In the genomic region with DNA sequence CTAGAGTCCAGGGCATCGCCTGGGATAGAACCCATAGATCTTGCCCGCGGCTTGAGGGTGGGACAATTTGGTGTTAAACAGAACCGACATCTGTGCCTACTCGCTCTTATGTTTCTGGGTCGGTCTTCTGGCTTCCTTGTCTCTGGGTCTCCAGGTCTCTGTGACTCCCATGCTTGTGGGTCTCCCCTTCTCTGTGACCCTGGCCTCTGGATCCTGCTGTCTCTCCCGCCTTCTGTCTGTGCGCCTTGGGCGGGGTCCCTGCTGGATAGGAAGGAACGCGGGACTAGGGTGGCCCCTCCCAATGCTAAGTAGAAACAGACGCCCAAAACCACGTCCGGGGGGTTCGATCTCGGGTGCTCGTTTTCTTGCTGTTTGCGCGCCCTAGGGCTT, we compare ENCODE assay signal across 8 mouse cellular contexts. TPM values are rescaled to one million over a fixed set of nuclear protein-coding genes. Genes with fewer than 3 reads are reported as not detected.
DNase-seq lines count a peak whose midpoint lies in the region; ATAC-seq lines count a peak whose summit lies in the region.

No protein-coding gene starts in this region.

- no peaks in the 10 kb centered on the region for H3K9me3 ChIP-seq in embryonic facial prominence, embryonic 13.5 days
- no peaks in the 10 kb centered on the region for H3K9me3 ChIP-seq in liver, embryonic 11.5 days (ENCODE audit: control insufficient read depth, low read length)

- intact Hi-C loops in heart, postnatal 14 days (cut with DNase I) = no loop called here

- H3K4me3 ChIP-seq in embryonic facial prominence, embryonic 13.5 days = peak overlapping the region; percentile 53
- H3K4me3 ChIP-seq in liver, embryonic 11.5 days (ENCODE audit: low read depth, low read length) = peak overlapping the region; percentile 51

- ATAC-seq in embryonic facial prominence, embryonic 13.5 days (ENCODE audit: insufficient number of reproducible peaks, insufficient read depth, low FRiP score, low TSS enrichment, low read depth) = no peak
- no peak for ATAC-seq in liver, embryonic 11.5 days (replicated peaks; ENCODE audit: low FRiP score)

- H3K4me1 ChIP-seq in embryonic facial prominence, embryonic 13.5 days = peaks cover 38% of the 10 kb centered on the region
- H3K4me1 ChIP-seq in liver, embryonic 11.5 days (replicated peaks; ENCODE audit: control insufficient read depth, insufficient read depth, low read length) = peaks cover 40% of the 10 kb centered on the region

- H3K27me3 ChIP-seq in embryonic facial prominence, embryonic 13.5 days = peaks cover 44% of the 10 kb centered on the region
- H3K27me3 ChIP-seq in liver, embryonic 11.5 days (replicated peaks; ENCODE audit: control insufficient read depth, insufficient read depth, low read length) = peaks cover 12% of the 10 kb centered on the region

- H3K4me2 ChIP-seq in embryonic facial prominence, embryonic 13.5 days = peak overlapping the region; percentile 82
- H3K4me2 ChIP-seq in liver, embryonic 11.5 days = peak overlapping the region; percentile 77

- H3K9ac ChIP-seq in embryonic facial prominence, embryonic 13.5 days = peak overlapping the region; percentile 65
- peak overlapping the region; percentile 56 for H3K9ac ChIP-seq in liver, embryonic 11.5 days (ENCODE audit: low read depth, low read length)

- peak; percentile 32 for DNase-seq in adrenal gland, postnatal 10 days
- no peak for DNase-seq in adrenal gland, postnatal 25 days
- DNase-seq in heart, postnatal 14 days = peak; percentile 49 to 53
- DNase-seq in liver, embryonic 11.5 days (ENCODE audit: low spot score) = no peak
- DNase-seq in natural killer cell, adult 2 months (ENCODE audit: low spot score in 2 of 2) = peak; percentile 61 to 66
- no peak for DNase-seq in ovary, adult 18-20 months (ENCODE audit: low spot score)
- no peak for DNase-seq in right cerebral cortex, postnatal 36 days (ENCODE audit: low spot score in 2 of 2)

- WGBS in embryonic facial prominence, embryonic 13.5 days = 13% methylated on average over 19 of the region's 19 CpGs
- 13% methylated on average over 19 of the region's 19 CpGs for WGBS in liver, embryonic 11.5 days

- no peak overlapping the region for H3K27ac ChIP-seq in embryonic facial prominence, embryonic 13.5 days
- no peak overlapping the region for H3K27ac ChIP-seq in liver, embryonic 11.5 days (ENCODE audit: low read depth, low read length)

- no peaks in the 10 kb centered on the region for H3K36me3 ChIP-seq in embryonic facial prominence, embryonic 13.5 days
- no peaks in the 10 kb centered on the region for H3K36me3 ChIP-seq in liver, embryonic 11.5 days (ENCODE audit: control insufficient read depth, insufficient read depth, low read length)

RNA-seq across cellular contexts. Expression of gene Tedc1, which starts 4.0 kb away (rescaled TPM):
- 1 to 10 TPM; 3.1 to 5.4 TPM for total RNA-seq in adrenal gland, postnatal 10 days (2021)
- 1.4 and 2.5 TPM in 2 replicates for total RNA-seq in adrenal gland, postnatal 25 days (2021)
- polyA plus RNA-seq in embryonic facial prominence, embryonic 13.5 days (2015; fragmentation: Nextera tagmentation; extraction: Ambion mirVana) = 32.0 and 33.9 TPM in 2 replicates
- total RNA-seq in heart, postnatal 14 days (2021) = 1 to 10 TPM; 1.1 to 2.1 TPM
- 23.5 and 24.2 TPM in 2 replicates for polyA plus RNA-seq in liver, embryonic 11.5 days (2014; fragmentation: Nextera tagmentation; extraction: Ambion mirVana)

RNA-seq across cellular contexts. Expression of gene Crip1, which starts 6.2 kb away (rescaled TPM):
- total RNA-seq in adrenal gland, postnatal 10 days (2021) = 100 to 1,000 TPM; 151 to 176 TPM
- 28.9 and 30.2 TPM in 2 replicates for total RNA-seq in adrenal gland, postnatal 25 days (2021)
- polyA plus RNA-seq in embryonic facial prominence, embryonic 13.5 days (2015; fragmentation: Nextera tagmentation; extraction: Ambion mirVana) = 224 and 230 TPM in 2 replicates
- total RNA-seq in heart, postnatal 14 days (2021) = 100 to 1,000 TPM; 198 to 224 TPM
- polyA plus RNA-seq in liver, embryonic 11.5 days (2014; fragmentation: Nextera tagmentation; extraction: Ambion mirVana) = 148 and 150 TPM in 2 replicates

RNA-seq across cellular contexts. Expression of gene Crip2, which starts 12.2 kb away (rescaled TPM):
- total RNA-seq in adrenal gland, postnatal 10 days (2021) = 100 to 1,000 TPM; 184 to 199 TPM
- total RNA-seq in adrenal gland, postnatal 25 days (2021) = 65.9 and 69.0 TPM in 2 replicates
- 63.4 and 72.3 TPM in 2 replicates for polyA plus RNA-seq in embryonic facial prominence, embryonic 13.5 days (2015; fragmentation: Nextera tagmentation; extraction: Ambion mirVana)
- 1,000 to 10,000 TPM; 1,350 to 1,351 TPM for total RNA-seq in heart, postnatal 14 days (2021)
- polyA plus RNA-seq in liver, embryonic 11.5 days (2014; fragmentation: Nextera tagmentation; extraction: Ambion mirVana) = 80.6 and 86.9 TPM in 2 replicates

RNA-seq across cellular contexts. Expression of gene Tmem121, which starts 33.5 kb away (rescaled TPM):
- 1 to 10 TPM; 3.0 to 3.1 TPM for total RNA-seq in adrenal gland, postnatal 10 days (2021)
- total RNA-seq in adrenal gland, postnatal 25 days (2021) = 4.1 and 4.3 TPM in 2 replicates
- polyA plus RNA-seq in embryonic facial prominence, embryonic 13.5 days (2015; fragmentation: Nextera tagmentation; extraction: Ambion mirVana) = 16.6 and 18.0 TPM in 2 replicates
- total RNA-seq in heart, postnatal 14 days (2021) = under 1 TPM; 0.29 to 0.59 TPM
- polyA plus RNA-seq in liver, embryonic 11.5 days (2014; fragmentation: Nextera tagmentation; extraction: Ambion mirVana) = 1.1 and 2.0 TPM in 2 replicates

RNA-seq across cellular contexts. Expression of gene Mta1, which starts 54.2 kb away (rescaled TPM):
- 10 to 100 TPM; 78.1 to 85.9 TPM for total RNA-seq in adrenal gland, postnatal 10 days (2021)
- total RNA-seq in adrenal gland, postnatal 25 days (2021) = 104 and 109 TPM in 2 replicates
- 18.5 and 18.6 TPM in 2 replicates for polyA plus RNA-seq in embryonic facial prominence, embryonic 13.5 days (2015; fragmentation: Nextera tagmentation; extraction: Ambion mirVana)
- total RNA-seq in heart, postnatal 14 days (2021) = 10 to 100 TPM; 45.1 to 46.8 TPM
- 17.7 and 19.2 TPM in 2 replicates for polyA plus RNA-seq in liver, embryonic 11.5 days (2014; fragmentation: Nextera tagmentation; extraction: Ambion mirVana)

Comparison
In these comparisons a context has a peak if more than half of its experiments do, and no peak if none do; other contexts are left out.
1. DNase-seq: peak in adrenal gland, postnatal 10 days (single experiment), heart, postnatal 14 days (2 of 2) and natural killer cell, adult 2 months (2 of 2); none in adrenal gland, postnatal 25 days (single experiment), liver, embryonic 11.5 days (single experiment), ovary, adult 18-20 months (single experiment) and right cerebral cortex, postnatal 36 days (0 of 2).
2. RNA of gene Crip2, which starts 12.2 kb away (total RNA-seq): 1,350 to 1,351 TPM in heart, postnatal 14 days; 184 to 199 TPM in adrenal gland, postnatal 10 days and 65.9 to 69.0 TPM in adrenal gland, postnatal 25 days; every median in the first group is over 4 times any median in the second.